In genomic region chr9:121526171-121526570, GRCm38 (mm10) we compare ENCODE assay signal across 21 mouse cellular contexts. TPM values are rescaled to one million over a fixed set of nuclear protein-coding genes. Genes with fewer than 3 reads are reported as not detected.
DNase-seq lines count a peak whose midpoint lies in the region; ATAC-seq and TF ChIP-seq lines count a peak whose summit lies in the region.
"Had no signal": no experiment of that assay in that cellular context is flagged by ENCODE, and none has a peak within 500 bp of the region (broad histone marks: within the 10 kb centered on the region; RNA-seq: fewer than 3 reads in every experiment).

No protein-coding gene starts in this region.

- H3K27me3 ChIP-seq in forebrain, embryonic 13.5 days, result no peaks in the 10 kb centered on the region
- H3K27me3 ChIP-seq in forebrain, embryonic 10.5 days (ENCODE audit: poor library complexity, severe bottlenecking), result no peaks in the 10 kb centered on the region
- no peaks in the 10 kb centered on the region for H3K27me3 ChIP-seq in hindbrain, postnatal 0 days (ENCODE audit: insufficient read depth, low read length)
- H3K27me3 ChIP-seq in hindbrain, embryonic 12.5 days, result no peaks in the 10 kb centered on the region
- H3K27me3 ChIP-seq in forebrain, embryonic 16.5 days (replicated peaks; ENCODE audit: control insufficient read depth, insufficient read depth, low read length), result no peaks in the 10 kb centered on the region
- H3K27me3 ChIP-seq: embryonic facial prominence, embryonic 13.5 days had no signal

- H3K9ac ChIP-seq in forebrain, embryonic 13.5 days, result no peak overlapping the region
- H3K9ac ChIP-seq in hindbrain, postnatal 0 days (replicated peaks; ENCODE audit: low read length), result no peak overlapping the region
- H3K9ac ChIP-seq in hindbrain, embryonic 12.5 days, result no peak overlapping the region
- H3K9ac ChIP-seq in forebrain, embryonic 16.5 days (replicated peaks; ENCODE audit: low read depth, low read length), result no peak overlapping the region
- H3K9ac ChIP-seq: embryonic facial prominence, embryonic 13.5 days had no signal

- no peaks in the 10 kb centered on the region for H3K4me1 ChIP-seq in forebrain, embryonic 13.5 days
- H3K4me1 ChIP-seq in forebrain, embryonic 10.5 days, result no peaks in the 10 kb centered on the region
- no peaks in the 10 kb centered on the region for H3K4me1 ChIP-seq in hindbrain, postnatal 0 days (ENCODE audit: insufficient read depth, low read length)
- no peaks in the 10 kb centered on the region for H3K4me1 ChIP-seq in hindbrain, embryonic 12.5 days
- H3K4me1 ChIP-seq in forebrain, embryonic 16.5 days (replicated peaks; ENCODE audit: control insufficient read depth, insufficient read depth, low read length), result peaks cover 6% of the 10 kb centered on the region; the same call in 1 of the 2 replicates
- H3K4me1 ChIP-seq: embryonic facial prominence, embryonic 13.5 days; heart, embryonic 10.5 days had no signal

- H3K27ac ChIP-seq in forebrain, embryonic 13.5 days, result 0 out of 2 replicates have a peak overlapping the region, but pooled peaks have one; percentile 36
- no peak overlapping the region for H3K27ac ChIP-seq in forebrain, embryonic 10.5 days
- H3K27ac ChIP-seq in hindbrain, postnatal 0 days, result no peak overlapping the region
- H3K27ac ChIP-seq in hindbrain, embryonic 12.5 days, result no peak overlapping the region
- no peak overlapping the region for H3K27ac ChIP-seq in forebrain, embryonic 16.5 days (ENCODE audit: low read length)
- H3K27ac ChIP-seq: embryonic facial prominence, embryonic 13.5 days; heart, embryonic 10.5 days had no signal

- H3K4me2 ChIP-seq in forebrain, embryonic 13.5 days, result no peak overlapping the region
- H3K4me2 ChIP-seq in hindbrain, postnatal 0 days (ENCODE audit: low read depth, low read length), result no peak overlapping the region
- no peak overlapping the region for H3K4me2 ChIP-seq in hindbrain, embryonic 12.5 days (replicated peaks)
- H3K4me2 ChIP-seq in forebrain, embryonic 16.5 days (ENCODE audit: low read length), result no peak overlapping the region
- H3K4me2 ChIP-seq: embryonic facial prominence, embryonic 13.5 days had no signal

- intact Hi-C loops in left cerebral cortex, postnatal 14 days (cut with DNase I), result no loop called here

- WGBS in forebrain, embryonic 13.5 days, result 44% methylated on average over 6 of the region's 6 CpGs
- WGBS in forebrain, embryonic 10.5 days, result 87% methylated on average over 6 of the region's 6 CpGs
- WGBS in hindbrain, postnatal 0 days, result 52% methylated on average over 6 of the region's 6 CpGs
- WGBS in hindbrain, embryonic 12.5 days, result 63% methylated on average over 6 of the region's 6 CpGs
- 25% methylated on average over 6 of the region's 6 CpGs for WGBS in forebrain, embryonic 16.5 days

- TF ChIP-seq CTCF in hindbrain, postnatal 0 days (IDR thresholded peaks at IDR 0.05; ENCODE audit: low read depth), result no peak
- TF ChIP-seq CTCF in brain, embryonic 14.5 days (IDR thresholded peaks at IDR 0.05; ENCODE audit: borderline replicate concordance, extremely low read depth, insufficient read depth, insufficient read length), result no peak

- no peaks in the 10 kb centered on the region for H3K36me3 ChIP-seq in forebrain, embryonic 13.5 days (ENCODE audit: poor library complexity, severe bottlenecking)
- H3K36me3 ChIP-seq in forebrain, embryonic 10.5 days (replicated peaks), result no peaks in the 10 kb centered on the region
- no peaks in the 10 kb centered on the region for H3K36me3 ChIP-seq in hindbrain, postnatal 0 days (ENCODE audit: insufficient read depth, low read length)
- no peaks in the 10 kb centered on the region for H3K36me3 ChIP-seq in hindbrain, embryonic 12.5 days
- H3K36me3 ChIP-seq in forebrain, embryonic 16.5 days (ENCODE audit: control insufficient read depth, insufficient read depth), result no peaks in the 10 kb centered on the region
- H3K36me3 ChIP-seq: embryonic facial prominence, embryonic 13.5 days; heart, embryonic 10.5 days had no signal

- DNase-seq in forebrain, embryonic 10.5 days (ENCODE audit: extremely low spot score, low spot score), result no peak
- no peak for DNase-seq in hindbrain, postnatal 0 days (ENCODE audit: low spot score)
- peak; percentile 72 for DNase-seq in brain, embryonic 14.5 days (ENCODE audit: low read depth)
- DNase-seq in left cerebral cortex, postnatal 14 days (ENCODE audit: low spot score in 2 of 2), result no peak
- no peak for DNase-seq in adrenal gland, postnatal 36 days
- DNase-seq: adrenal gland, postnatal 10 days; cerebellum, adult 18-20 months; cerebellum, adult 9-11 months; cerebellum, postnatal 36 days; gastrocnemius, postnatal 10 days; heart, adult 18-20 months; heart, postnatal 10 days; heart, postnatal 4 days had no signal

- ATAC-seq in forebrain, embryonic 13.5 days, result peak; percentile 57; the same call in 1 of the 2 replicates
- ATAC-seq in hindbrain, postnatal 0 days, result 0 out of 2 replicates have a peak, but pooled peaks have one; percentile 27
- no peak for ATAC-seq in hindbrain, embryonic 12.5 days (ENCODE audit: low FRiP score)
- ATAC-seq in forebrain, embryonic 16.5 days, result peak; percentile 78
- ATAC-seq: inflammation-experienced regulatory T-cells, adult 6 months; intestine, postnatal 0 days had no signal

- TF ChIP-seq POLR2A in brain, embryonic 14.5 days (IDR thresholded peaks at IDR 0.05; ENCODE audit: borderline replicate concordance, extremely low read depth, insufficient read depth, insufficient read length, poor library complexity, severe bottlenecking), result no peak

- no peak overlapping the region for H3K4me3 ChIP-seq in forebrain, embryonic 13.5 days
- no peak overlapping the region for H3K4me3 ChIP-seq in forebrain, embryonic 10.5 days
- no peak overlapping the region for H3K4me3 ChIP-seq in hindbrain, postnatal 0 days (ENCODE audit: low read length)
- no peak overlapping the region for H3K4me3 ChIP-seq in hindbrain, embryonic 12.5 days
- H3K4me3 ChIP-seq in forebrain, embryonic 16.5 days (replicated peaks; ENCODE audit: low read length), result no peak overlapping the region
- H3K4me3 ChIP-seq: embryonic facial prominence, embryonic 13.5 days; heart, embryonic 10.5 days had no signal

- peaks cover 11% of the 10 kb centered on the region; the same call in 1 of the 2 replicates for H3K9me3 ChIP-seq in forebrain, embryonic 13.5 days (replicated peaks)
- peaks cover 7% of the 10 kb centered on the region; the same call in 1 of the 2 replicates for H3K9me3 ChIP-seq in forebrain, embryonic 10.5 days
- H3K9me3 ChIP-seq in hindbrain, postnatal 0 days (ENCODE audit: low read length), result 0 out of 2 replicates have a peak, but pooled peaks cover 4% of the 10 kb centered on the region
- 0 out of 2 replicates have a peak, but pooled peaks cover 7% of the 10 kb centered on the region for H3K9me3 ChIP-seq in hindbrain, embryonic 12.5 days (replicated peaks)
- peaks cover 3% of the 10 kb centered on the region; the same call in 1 of the 2 replicates for H3K9me3 ChIP-seq in forebrain, embryonic 16.5 days (ENCODE audit: control insufficient read depth, low read length)
- H3K9me3 ChIP-seq: embryonic facial prominence, embryonic 13.5 days; heart, embryonic 10.5 days had no signal

RNA-seq across cellular contexts. Expression of gene Cck, which starts 30.7 kb away (rescaled TPM):
- polyA plus RNA-seq in forebrain, embryonic 13.5 days (2015; fragmentation: Nextera tagmentation; extraction: Ambion mirVana), result 11.0 and 40.0 TPM in 2 replicates
- polyA plus RNA-seq in forebrain, embryonic 10.5 days (2016; fragmentation: Nextera tagmentation; extraction: Ambion mirVana), result 0.64 and 0.66 TPM in 2 replicates
- 121 and 143 TPM in 2 replicates for total RNA-seq in hindbrain, postnatal 0 days (2014; rRNA removed)
- polyA plus RNA-seq in hindbrain, postnatal 0 days (2015; fragmentation: Nextera tagmentation; extraction: Ambion mirVana), result 77.3 and 84.8 TPM in 2 replicates
- 0.88 and 1.2 TPM in 2 replicates for polyA plus RNA-seq in hindbrain, embryonic 12.5 days (2016; fragmentation: Nextera tagmentation; extraction: Ambion mirVana)
- polyA plus RNA-seq in brain, embryonic 14.5 days (2012; rRNA removed), result 34.1 and 38.6 TPM in 2 replicates
- polyA plus RNA-seq in forebrain, embryonic 16.5 days (2015; fragmentation: Nextera tagmentation; extraction: Ambion mirVana), result 26.4 and 60.5 TPM in 2 replicates
- total RNA-seq in left cerebral cortex, postnatal 14 days (2021), result 100 to 1,000 TPM; 625 to 626 TPM
- total RNA-seq in adrenal gland, postnatal 36 days (2021), result under 1 TPM in 1 of 2 experiments, not detected in 1; 0.99 TPM
- total RNA-seq: heart, adult 18-20 months; MEL had no signal
- polyA plus RNA-seq: inflammation-experienced regulatory T-cells, adult 6 months had no signal
